Mouse (Mus musculus): ENCODE data around the gene Lsm2. TPM values are rescaled to one million over a fixed set of nuclear protein-coding genes. Genes with fewer than 3 reads are reported as not detected.

The Lsm2 gene
- polyA plus RNA-seq, 1 experiment from 2014 or later: 278 TPM

DNA sequence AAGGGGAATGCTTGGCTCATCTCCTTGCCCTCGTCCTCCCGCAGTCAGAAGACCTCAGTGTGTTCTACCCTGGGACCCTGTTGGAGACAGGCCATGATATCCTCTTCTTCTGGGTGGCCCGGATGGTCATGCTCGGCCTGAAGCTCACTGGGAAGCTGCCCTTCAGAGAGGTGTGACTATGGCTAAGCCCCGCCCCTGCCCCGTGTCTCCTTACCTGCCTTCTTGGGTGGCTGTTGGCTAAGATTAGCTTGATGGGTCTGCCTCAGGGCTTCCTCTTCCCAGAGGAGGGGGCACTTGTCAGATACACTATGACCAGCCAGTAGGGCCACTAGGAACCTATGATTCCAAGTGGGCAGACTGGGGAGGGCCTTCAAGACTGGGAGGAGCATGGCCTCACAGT is 31.6 kb downstream of the Lsm2 start:
- Histone ChIP-seq H3K27ac (no peak overlapping the region), H3K4me1 (replicated peaks) (no peaks in the 10 kb centered on the region), H3K9me3 (no peaks in the 10 kb centered on the region), H3K27me3 (ENCODE audit: insufficient read depth, poor library complexity, severe bottlenecking) (no peaks in the 10 kb centered on the region), H3K36me3 (peaks cover 97% of the 10 kb centered on the region), H3K4me3 (no peak overlapping the region)
- no peak for DNase-seq (ENCODE audit: low spot score)
- 84% methylated on average over 6 of the region's 6 CpGs for WGBS

DNA sequence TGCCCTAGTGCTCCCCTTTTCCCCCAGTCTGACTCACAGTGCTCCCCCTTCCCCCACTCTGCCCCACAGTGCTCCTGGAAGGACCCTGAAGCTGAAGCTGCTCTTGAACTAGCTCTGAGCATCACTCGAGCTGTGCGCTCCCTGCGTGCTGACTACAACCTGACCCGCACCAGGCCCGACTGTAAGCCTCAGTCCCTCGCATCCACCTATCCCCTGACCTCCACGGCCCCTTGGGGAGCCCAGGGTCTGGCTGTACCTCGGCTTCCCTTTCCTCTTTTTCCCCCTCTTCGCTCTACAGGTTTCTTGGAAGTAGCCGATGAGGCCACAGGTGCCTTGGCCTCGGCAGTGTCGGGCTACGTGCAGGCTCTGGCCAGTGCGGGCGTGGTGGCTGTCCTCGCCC is 33.6 kb downstream of the Lsm2 start:
- Histone ChIP-seq H3K36me3 (peaks cover 83% of the 10 kb centered on the region), H3K27me3 (ENCODE audit: insufficient read depth, poor library complexity, severe bottlenecking) (no peaks in the 10 kb centered on the region), H3K27ac (peak overlapping the region; percentile 6; the same call in 1 of the 2 replicates), H3K9me3 (no peaks in the 10 kb centered on the region), H3K4me1 (replicated peaks) (peaks cover 6% of the 10 kb centered on the region; the same call in 1 of the 2 replicates), H3K4me3 (peak overlapping the region; percentile 14; the same call in 1 of the 2 replicates)
- no peak for DNase-seq (ENCODE audit: low spot score)
- WGBS: 92% methylated on average over 16 of the region's 16 CpGs

DNA sequence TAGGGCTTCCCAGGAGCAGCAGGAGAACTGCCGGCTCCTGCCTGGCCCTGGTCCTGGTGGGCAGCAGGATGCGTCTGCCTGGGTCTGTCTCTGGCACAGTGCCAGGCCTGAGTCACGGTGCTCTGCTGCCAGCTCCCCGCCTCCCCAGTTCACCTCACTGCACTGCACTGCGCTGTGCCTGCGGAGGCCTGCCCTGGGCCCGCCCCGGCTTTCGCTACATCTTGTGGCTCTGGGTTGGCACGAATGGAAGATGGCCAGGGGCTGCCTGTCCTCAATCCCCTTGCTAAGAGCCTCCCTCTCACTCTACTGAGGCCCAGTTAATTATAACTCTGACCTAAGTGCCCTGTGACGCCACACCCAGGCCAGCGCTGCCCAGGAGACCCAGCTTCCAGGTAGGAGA is 34.7 kb downstream of the Lsm2 start, which contains the start of gene Vwa7:
Gene Vwa7 (plus strand): TSS at position 204 of the 400 bp plus-strand sequence.
- 87% methylated on average over 12 of the region's 12 CpGs for WGBS
- DNase-seq (ENCODE audit: low spot score): no peak
- Histone ChIP-seq H3K36me3 (peaks cover 73% of the 10 kb centered on the region), H3K9me3 (no peaks in the 10 kb centered on the region), H3K27ac (peak within 1 kb of the TSS; percentile 6; the same call in 1 of the 2 replicates), H3K27me3 (ENCODE audit: insufficient read depth, poor library complexity, severe bottlenecking) (no peaks in the 10 kb centered on the region), H3K4me3 (peak within 1 kb of the TSS; percentile 14; the same call in 1 of the 2 replicates), H3K4me1 (replicated peaks) (peaks cover 15% of the 10 kb centered on the region)

DNA sequence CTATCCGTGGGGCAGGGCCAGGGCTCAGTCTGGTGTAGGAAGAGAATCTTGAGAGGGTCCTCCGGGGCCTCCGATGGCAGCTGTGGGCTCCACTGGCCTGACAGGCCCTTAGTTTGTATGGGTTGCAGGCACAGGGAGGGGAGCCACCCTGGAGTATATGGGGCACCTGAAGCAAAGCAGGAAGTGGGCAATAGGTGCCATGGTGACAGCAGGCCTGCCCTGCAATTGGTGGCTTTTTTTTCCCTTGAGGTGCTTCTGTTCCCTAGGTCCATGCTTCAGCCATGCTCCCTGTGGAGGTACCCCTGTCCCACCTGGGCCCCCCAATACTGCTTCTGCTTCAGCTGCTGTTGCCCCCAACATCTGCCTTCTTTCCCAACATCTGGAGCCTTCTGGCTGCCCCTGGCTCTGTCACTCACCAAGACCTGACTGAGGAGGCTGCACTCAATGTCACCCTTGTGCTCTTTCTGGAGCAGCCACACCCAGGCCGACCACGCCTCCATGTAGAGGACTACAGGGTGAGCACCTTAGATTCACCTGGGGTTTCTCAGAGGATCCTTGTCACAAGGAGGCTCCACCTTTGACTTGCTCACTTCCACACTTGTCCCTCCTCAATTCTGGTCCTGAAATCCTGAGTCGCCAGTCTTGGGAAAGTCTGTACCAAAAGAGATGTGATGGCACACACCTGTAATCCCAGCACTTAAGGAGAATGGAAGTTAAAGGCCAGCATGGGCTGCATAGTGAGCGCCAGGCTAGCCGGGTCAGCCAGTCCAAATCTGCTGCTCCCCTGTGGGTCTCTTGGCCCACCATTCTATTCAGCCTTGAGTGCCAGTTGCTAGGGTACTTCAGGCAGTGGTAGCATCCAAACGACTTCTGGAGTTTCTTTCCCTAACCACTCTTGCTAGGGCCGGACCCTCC is 35.4 kb downstream of the Lsm2 start:
- no peaks in the 10 kb centered on the region for H3K9me3 ChIP-seq
- H3K27ac ChIP-seq: no peak overlapping the region
- no peaks in the 10 kb centered on the region for H3K27me3 ChIP-seq (ENCODE audit: insufficient read depth, poor library complexity, severe bottlenecking)
- DNase-seq (ENCODE audit: low spot score): no peak
- H3K4me1 ChIP-seq (replicated peaks): peaks cover 22% of the 10 kb centered on the region
- 80% methylated on average over 10 of the region's 10 CpGs for WGBS
- H3K36me3 ChIP-seq: peaks cover 66% of the 10 kb centered on the region
- no peak overlapping the region for H3K4me3 ChIP-seq

DNA sequence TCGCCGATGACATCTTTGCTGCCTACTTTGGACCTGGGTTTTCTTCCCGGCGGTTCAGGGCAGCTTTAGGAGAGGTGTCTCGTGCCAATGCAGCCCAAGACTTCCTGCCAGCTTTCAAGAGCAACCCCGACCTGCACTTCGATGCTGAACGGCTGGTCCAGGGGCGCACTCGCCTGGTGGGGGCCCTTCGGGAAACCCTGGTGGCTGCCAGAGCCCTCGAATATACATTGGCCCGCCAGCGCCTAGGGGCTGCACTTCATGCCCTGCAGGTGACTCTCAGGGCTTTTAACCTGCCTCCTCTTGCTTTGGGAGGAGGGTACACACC is 36.0 kb downstream of the Lsm2 start:
- no peaks in the 10 kb centered on the region for H3K9me3 ChIP-seq
- no peak overlapping the region for H3K4me3 ChIP-seq
- no peak overlapping the region for H3K27ac ChIP-seq
- no peaks in the 10 kb centered on the region for H3K27me3 ChIP-seq (ENCODE audit: insufficient read depth, poor library complexity, severe bottlenecking)
- WGBS: 73% methylated on average over 14 of the region's 14 CpGs
- H3K36me3 ChIP-seq: peaks cover 60% of the 10 kb centered on the region
- DNase-seq (ENCODE audit: low spot score): no peak
- H3K4me1 ChIP-seq (replicated peaks): peaks cover 24% of the 10 kb centered on the region

DNA sequence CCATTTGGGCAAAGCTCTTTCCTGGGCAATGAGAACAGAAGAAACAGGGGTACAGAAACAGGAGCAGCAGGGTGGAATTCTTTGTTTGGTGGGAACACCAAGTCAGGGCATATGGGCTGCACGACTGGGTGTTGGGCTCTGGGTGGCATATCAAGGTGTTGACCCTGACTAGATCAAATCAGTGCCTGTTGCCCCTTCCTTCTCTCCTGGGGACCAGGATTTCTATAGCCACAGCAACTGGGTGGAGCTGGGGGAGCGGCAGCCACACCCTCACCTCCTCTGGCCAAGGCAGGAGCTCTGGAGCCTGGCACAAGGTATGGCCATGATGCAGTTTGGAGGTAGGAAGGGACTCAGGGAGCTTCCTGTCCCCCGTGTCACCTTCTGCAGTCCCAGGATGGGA is 36.5 kb downstream of the Lsm2 start:
- 84% methylated on average over 3 of the region's 3 CpGs for WGBS
- Histone ChIP-seq H3K27me3 (ENCODE audit: insufficient read depth, poor library complexity, severe bottlenecking) (no peaks in the 10 kb centered on the region), H3K9me3 (no peaks in the 10 kb centered on the region), H3K27ac (no peak overlapping the region), H3K36me3 (peaks cover 55% of the 10 kb centered on the region), H3K4me3 (no peak overlapping the region), H3K4me1 (replicated peaks) (peaks cover 24% of the 10 kb centered on the region)
- DNase-seq (ENCODE audit: low spot score): no peak

DNA sequence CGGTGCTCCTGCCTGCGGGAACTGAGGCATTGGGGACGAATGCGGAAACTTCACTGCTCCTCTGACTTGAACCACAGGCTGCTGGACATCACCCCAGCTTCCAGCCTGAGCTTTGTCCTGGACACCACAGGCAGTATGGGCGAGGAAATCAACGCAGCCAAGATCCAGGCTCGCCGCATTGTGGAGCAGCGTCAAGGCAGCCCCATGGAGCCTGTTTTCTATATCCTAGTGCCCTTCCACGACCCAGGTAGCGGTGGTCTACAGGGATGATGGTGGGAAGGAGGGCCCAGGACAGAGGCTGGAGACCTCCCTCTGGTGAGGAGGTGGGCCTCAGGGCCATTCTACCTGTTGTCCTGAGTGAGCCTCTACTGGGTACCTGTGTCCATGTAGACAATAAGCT is 38.2 kb downstream of the Lsm2 start:
- H3K9me3 ChIP-seq: no peaks in the 10 kb centered on the region
- no peak overlapping the region for H3K4me3 ChIP-seq
- no peak for DNase-seq (ENCODE audit: low spot score)
- 80% methylated on average over 11 of the region's 11 CpGs for WGBS
- H3K27me3 ChIP-seq (ENCODE audit: insufficient read depth, poor library complexity, severe bottlenecking): no peaks in the 10 kb centered on the region
- H3K4me1 ChIP-seq (replicated peaks): peaks cover 40% of the 10 kb centered on the region
- peaks cover 37% of the 10 kb centered on the region for H3K36me3 ChIP-seq
- 0 out of 2 replicates have a peak overlapping the region, but pooled peaks have one; percentile 35 for H3K27ac ChIP-seq

DNA sequence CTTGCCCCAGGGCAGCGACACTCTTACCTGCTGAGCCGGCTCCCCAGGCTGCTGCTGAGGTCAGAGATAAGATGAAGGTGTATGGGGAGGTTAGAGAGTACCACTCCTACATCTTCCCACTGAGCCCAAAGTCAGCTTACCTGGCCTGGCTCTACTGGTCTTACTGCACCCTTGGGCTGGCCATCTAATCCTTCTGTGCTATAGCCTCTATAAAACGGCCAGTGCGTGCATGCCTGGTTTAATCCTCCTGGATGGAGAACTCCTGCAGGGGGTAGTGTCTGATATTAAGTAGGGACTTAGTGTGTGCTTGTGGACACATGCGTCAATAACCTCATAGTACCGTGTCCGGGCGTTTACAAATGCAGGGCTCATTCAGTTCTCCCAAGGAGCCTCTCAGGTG is 38.9 kb downstream of the Lsm2 start:
- Histone ChIP-seq H3K4me3 (no peak overlapping the region; the same call in 1 of the 2 replicates), H3K27ac (no peak overlapping the region; the same call in 1 of the 2 replicates), H3K27me3 (ENCODE audit: insufficient read depth, poor library complexity, severe bottlenecking) (no peaks in the 10 kb centered on the region), H3K9me3 (no peaks in the 10 kb centered on the region), H3K4me1 (replicated peaks) (peaks cover 44% of the 10 kb centered on the region), H3K36me3 (peaks cover 31% of the 10 kb centered on the region)
- WGBS: 91% methylated on average over 8 of the region's 8 CpGs
- DNase-seq (ENCODE audit: low spot score): no peak

DNA sequence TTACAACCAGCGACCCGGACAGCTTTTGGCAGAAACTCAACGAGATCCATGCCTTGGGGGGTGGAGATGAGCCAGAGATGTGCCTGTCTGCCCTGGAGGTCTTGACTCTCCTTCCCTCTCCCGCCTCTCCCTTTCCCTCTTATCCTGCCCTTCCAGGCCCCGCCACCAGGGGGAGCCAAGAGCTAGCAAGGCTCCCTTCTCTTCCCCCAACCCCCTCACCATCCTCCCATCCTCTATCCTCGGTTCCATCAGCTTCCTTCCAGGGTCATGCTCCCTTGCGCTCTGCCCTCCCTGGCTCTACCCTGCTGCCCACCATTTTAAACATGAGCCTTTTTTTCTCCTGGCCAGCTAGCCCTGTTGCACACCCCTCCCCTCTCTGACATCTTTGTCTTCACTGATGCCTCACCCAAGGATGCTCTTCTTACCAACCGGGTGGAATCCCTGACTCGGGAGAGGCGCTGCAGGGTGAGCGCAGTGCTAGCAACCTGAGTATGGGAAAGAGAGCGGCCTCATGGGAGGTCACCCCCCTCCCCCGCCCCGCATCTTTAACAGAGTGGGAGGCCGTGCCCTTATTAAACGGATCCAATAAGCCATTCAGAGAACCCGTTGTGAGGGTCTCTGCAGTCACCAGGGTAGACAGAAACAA is 39.6 kb downstream of the Lsm2 start:
- H3K4me3 ChIP-seq: peak overlapping the region; percentile 39
- DNase-seq (ENCODE audit: low spot score): peak; percentile 92
- H3K27me3 ChIP-seq (ENCODE audit: insufficient read depth, poor library complexity, severe bottlenecking): no peaks in the 10 kb centered on the region
- WGBS: 8% methylated on average over 17 of the region's 17 CpGs
- no peaks in the 10 kb centered on the region for H3K9me3 ChIP-seq
- H3K36me3 ChIP-seq: peaks cover 23% of the 10 kb centered on the region
- H3K4me1 ChIP-seq (replicated peaks): peaks cover 51% of the 10 kb centered on the region
- H3K27ac ChIP-seq: peak overlapping the region; percentile 86

DNA sequence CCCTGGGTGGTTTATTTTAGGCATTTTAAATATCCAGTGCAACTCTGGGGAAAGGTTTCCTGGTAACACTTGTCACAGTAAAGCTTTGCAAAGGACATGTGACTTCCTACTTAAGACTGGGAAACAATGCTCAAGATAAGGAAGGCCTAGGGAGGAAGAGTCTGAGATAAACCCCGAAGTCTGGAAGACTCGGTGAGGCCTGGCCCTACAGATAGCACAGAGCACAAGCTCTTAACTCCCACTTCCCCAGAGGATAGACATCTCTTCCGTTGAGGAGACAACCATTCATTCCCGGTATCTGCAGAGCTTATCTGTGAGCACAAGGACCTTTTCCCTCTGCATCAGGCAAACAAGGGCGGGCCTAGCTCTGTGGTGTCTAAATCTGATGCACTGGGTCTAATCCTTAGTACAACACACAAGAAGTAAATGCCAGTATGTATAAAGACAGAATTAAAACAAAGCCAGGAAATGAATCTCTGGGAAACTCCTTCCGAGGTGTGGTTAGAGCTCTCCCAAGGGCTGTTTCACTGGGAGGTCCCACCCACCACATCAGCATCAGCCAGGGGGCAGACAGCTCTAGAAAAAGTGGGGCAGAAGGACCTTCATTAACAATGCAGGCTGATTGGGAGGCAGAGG is 40.3 kb downstream of the Lsm2 start:
- Histone ChIP-seq H3K9me3 (no peaks in the 10 kb centered on the region), H3K4me3 (peak overlapping the region; percentile 39), H3K36me3 (peaks cover 17% of the 10 kb centered on the region), H3K27me3 (ENCODE audit: insufficient read depth, poor library complexity, severe bottlenecking) (no peaks in the 10 kb centered on the region), H3K4me1 (replicated peaks) (peaks cover 58% of the 10 kb centered on the region), H3K27ac (peak overlapping the region; percentile 86)
- 66% methylated on average over 6 of the region's 6 CpGs for WGBS
- no peak for DNase-seq (ENCODE audit: low spot score)

DNA sequence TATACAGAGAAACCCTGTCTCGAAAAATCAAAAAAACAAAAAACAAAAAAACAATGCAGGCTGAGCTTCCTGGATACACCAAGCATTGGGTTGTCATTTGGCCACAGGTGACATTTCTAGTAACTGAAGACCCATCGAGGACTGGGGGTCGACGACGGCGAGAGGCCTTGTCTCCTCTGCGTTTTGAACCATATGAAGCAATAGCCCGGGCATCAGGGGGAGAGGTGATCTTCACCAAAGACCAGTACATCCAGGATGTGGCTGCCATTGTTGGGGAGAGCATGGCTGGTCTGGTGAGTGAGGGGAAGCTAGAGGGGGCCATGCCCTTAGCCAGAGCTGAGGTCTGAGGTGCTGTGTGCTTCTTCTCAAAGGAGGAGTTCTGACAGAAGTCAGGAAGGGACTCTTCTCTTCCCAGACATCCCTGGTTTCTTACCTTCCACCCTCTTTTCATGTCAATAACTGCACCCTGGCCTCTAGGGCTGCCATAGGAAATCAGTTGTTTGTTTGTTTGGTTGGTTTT is 40.9 kb downstream of the Lsm2 start:
- Histone ChIP-seq H3K4me1 (replicated peaks) (peaks cover 64% of the 10 kb centered on the region), H3K36me3 (peaks cover 10% of the 10 kb centered on the region), H3K27me3 (ENCODE audit: insufficient read depth, poor library complexity, severe bottlenecking) (no peaks in the 10 kb centered on the region), H3K27ac (peak overlapping the region; percentile 53; the same call in 1 of the 2 replicates), H3K9me3 (no peaks in the 10 kb centered on the region), H3K4me3 (no peak overlapping the region)
- DNase-seq (ENCODE audit: low spot score): no peak
- 93% methylated on average over 8 of the region's 8 CpGs for WGBS

DNA sequence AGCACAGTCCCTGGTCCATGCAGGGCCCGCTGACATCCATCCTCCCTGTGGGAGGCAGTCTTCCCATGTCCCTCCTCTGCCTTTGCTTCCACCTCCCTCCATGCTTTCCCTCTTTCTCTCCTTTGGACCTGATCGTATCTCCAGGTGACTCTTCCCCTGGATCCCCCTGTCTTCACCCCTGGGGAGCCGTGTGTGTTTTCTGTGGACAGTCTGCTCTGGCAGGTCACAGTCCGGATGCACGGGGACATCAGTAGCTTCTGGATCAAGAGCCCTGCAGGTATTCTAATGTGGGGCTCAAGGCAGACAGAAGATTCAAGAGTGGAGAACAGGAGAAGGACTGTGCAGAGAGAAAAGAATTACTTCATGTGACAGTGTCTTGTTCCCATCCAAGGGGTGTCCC is 41.6 kb downstream of the Lsm2 start:
- Histone ChIP-seq H3K4me1 (replicated peaks) (peaks cover 69% of the 10 kb centered on the region), H3K36me3 (peaks cover 7% of the 10 kb centered on the region; the same call in 1 of the 2 replicates)

More for the DNA sequence above, 41.6 kb downstream of the Lsm2 start:
- peak overlapping the region; percentile 9; the same call in 1 of the 2 replicates for H3K4me3 ChIP-seq
- H3K27ac ChIP-seq: peak overlapping the region; percentile 68
- H3K27me3 ChIP-seq (ENCODE audit: insufficient read depth, poor library complexity, severe bottlenecking): no peaks in the 10 kb centered on the region
- WGBS: 89% methylated on average over 5 of the region's 5 CpGs
- DNase-seq (ENCODE audit: low spot score): no peak
- H3K9me3 ChIP-seq: no peaks in the 10 kb centered on the region

Measured in hindbrain, embryonic 10.5 days (tissue).